Mouse (Mus musculus) T-helper 17 cell (primary cell): Measurements from ENCODE around the gene Smarcc1.

Experiments
- in situ Hi-C, 2 experiments: fragments of 300-600 bp; cut with MboI, MseI; formaldehyde crosslinking; loops; 1 replicate in 1 of 2; 2 replicates in 1 of 2; pipeline ENCODE4 v1.15.1; 2025; ENCODE audit warnings: high pct_unique_total_duplicates in 2 of 2

Gene Smarcc1

GRCm38 (mm10) chr9:110229566-110230248 is 112.2 kb downstream of the Smarcc1 start:
- in situ Hi-C loops, result loop anchor here in 1 of 2 experiments (5.0 kb wide), 1 partner anchor 52 kb away; no protein-coding TSS in a partner anchor

DNA sequence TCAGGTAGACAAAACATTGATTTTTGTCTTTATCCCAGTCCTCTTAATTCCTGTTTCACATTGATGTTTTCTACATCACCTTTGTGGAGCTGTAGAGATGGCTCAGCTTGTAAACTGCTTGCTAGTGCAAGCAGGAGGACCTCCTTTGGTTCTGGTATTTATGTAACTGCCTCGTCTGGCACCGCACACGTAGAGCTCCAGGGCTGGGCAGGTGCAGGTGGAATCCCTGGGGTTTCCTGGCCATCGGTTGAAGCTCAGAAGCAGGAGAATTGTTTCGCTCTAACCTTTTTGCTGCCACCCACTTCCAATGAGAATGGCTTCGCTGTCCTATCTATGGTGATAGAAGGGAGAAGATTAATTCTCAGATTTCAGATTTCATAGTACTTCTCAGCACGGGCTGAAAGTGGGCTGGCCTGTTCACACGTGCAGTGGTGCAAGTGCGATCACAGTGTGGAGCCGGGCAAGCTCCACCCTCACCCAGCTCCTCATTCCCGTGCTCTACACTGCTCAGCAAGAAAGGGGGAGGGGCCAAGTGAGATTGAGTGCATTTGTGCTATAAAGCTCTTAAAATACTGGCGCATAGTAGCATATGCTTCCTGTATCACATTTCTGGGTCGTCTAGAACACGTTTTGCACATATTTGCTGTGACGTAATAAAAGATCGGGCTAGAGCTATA is 113.0 kb downstream of the Smarcc1 start:
- in situ Hi-C loops, result loop anchor here in 1 of 2 experiments (5.0 kb wide), 1 partner anchor 53 kb away; no protein-coding TSS in a partner anchor

GRCm38 (mm10) chr9:110234962-110235361 is 117.5 kb downstream of the Smarcc1 start:
- in situ Hi-C loops, result loop anchor here in 1 of 2 experiments (5.0 kb wide), 1 partner anchor 58 kb away; no protein-coding TSS in a partner anchor

- in situ Hi-C loops, result no loop called here
Measured at GRCm38 (mm10) chr9:110243221-110243833, 125.8 kb downstream of the Smarcc1 start, which contains the start of gene Cspg5. Gene Cspg5 (plus strand): TSS chr9:110243783.

DNA sequence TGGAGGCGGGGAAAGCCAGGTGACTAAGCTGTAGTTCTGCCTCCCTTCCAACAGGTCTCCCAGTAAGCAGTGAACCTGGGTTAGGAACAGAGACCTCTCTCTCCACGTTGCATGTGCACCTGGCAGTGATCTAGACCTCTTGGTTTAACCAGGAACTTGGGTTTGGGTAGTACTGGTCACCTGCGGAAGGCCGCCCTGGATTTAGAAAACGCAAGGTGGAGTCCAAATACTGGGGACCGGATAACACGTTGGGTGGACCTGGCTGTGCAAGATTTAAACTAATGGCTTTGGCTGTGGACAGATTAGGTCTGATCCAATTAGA is 127.0 kb downstream of the Smarcc1 start:
- in situ Hi-C loops, result no loop called here

- in situ Hi-C loops, result no loop called here
Measured at GRCm38 (mm10) chr9:110244889-110245589, 127.5 kb downstream of the Smarcc1 start.

GRCm38 (mm10) chr9:110245590-110246320 is 128.2 kb downstream of the Smarcc1 start:
- in situ Hi-C loops, result no loop called here

GRCm38 (mm10) chr9:110246321-110246640 is 128.8 kb downstream of the Smarcc1 start:
- in situ Hi-C loops, result no loop called here

DNA sequence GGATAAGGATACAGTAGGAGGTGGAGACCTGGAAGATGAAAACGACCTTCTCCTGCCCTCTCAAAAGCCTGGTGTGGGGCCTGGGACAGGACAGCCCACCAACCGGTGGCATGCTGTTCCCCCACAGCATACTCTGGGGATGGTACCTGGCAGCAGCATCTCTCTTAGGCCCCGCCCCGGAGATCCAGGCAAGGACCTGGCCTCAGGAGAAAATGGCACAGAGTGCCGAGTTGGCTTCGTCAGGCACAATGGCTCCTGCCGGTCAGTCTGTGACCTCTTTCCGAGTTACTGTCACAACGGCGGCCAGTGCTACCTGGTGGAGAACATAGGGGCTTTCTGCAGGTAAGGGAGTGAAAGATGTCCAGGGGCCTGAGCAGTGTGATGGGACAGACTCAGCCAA is 129.5 kb downstream of the Smarcc1 start:
- in situ Hi-C loops, result no loop called here

DNA sequence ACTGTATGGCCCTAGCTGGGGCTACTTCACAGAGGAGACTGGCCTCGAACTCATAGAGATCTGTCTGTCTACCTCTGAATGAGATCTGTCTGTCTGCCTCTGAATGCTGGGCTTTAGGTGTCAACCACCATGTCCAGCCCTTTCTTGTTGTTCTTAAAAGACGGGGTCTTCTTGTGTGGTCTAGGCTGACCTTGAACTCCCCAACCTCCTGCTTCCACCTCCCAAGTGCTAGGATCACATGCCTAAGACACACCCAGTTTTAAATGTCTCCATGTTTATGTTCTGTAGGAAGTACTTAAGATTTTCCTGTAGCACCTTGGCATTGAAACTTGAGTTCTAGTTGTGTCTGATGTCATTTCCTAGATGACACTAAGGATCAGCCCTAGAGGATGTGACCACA is 131.4 kb downstream of the Smarcc1 start:
- in situ Hi-C loops, result no loop called here

DNA sequence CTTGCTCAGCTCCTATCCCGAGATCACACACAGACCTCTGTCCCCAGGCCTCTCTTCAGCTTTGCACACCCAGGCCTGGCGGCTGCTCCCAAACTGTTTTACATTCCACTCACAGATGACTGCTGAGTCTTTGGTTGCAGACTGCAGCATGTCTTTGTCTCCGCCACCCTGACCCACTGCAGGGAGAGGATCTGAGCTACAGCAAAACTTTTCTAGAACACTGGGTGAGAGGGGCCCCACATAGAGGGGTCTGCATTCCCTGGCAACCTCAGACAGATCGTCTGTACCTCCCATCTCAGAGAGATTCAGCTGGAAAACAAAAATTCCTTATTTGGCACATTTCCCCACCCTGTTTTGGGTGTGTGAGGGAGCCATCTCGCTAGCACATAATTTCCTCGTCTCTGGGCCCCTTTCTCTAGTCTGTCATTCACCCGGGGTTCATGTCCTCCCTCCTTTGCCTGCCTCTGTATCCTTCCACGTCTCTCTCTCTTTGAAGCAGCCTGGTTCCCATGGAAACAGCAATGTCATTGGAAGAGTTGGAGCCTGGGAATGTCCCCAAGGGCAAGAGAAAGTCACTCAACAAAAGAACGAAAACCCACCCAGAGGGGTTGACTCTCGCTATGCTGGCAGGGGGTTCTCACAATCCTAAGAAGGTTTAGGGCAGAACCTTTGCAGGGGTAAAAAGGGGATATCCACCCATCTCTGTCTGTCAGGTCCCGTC is 132.5 kb downstream of the Smarcc1 start:
- in situ Hi-C loops, result loop anchor here in 1 of 2 experiments (25.0 kb wide), 1 partner anchor 1237 kb away; no protein-coding TSS in a partner anchor

DNA sequence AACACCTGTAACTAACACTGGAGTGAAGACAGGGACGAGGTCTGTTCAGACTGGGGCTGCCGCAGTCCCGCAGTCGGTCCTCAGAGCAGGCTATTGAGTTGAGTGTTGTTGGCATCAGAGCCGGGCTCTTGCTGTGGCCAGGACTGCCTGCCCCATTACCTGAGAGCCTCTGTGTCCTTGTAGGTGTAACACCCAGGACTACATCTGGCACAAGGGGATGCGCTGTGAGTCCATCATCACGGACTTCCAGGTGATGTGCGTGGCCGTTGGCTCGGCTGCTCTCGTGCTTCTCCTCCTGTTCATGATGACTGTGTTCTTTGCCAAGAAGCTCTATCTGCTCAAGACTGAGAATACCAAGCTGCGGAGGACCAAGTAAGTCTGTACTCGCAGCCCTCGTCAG is 133.3 kb downstream of the Smarcc1 start:
- in situ Hi-C loops, result loop anchor here in 1 of 2 experiments (25.0 kb wide), 1 partner anchor 1237 kb away; no protein-coding TSS in a partner anchor

DNA sequence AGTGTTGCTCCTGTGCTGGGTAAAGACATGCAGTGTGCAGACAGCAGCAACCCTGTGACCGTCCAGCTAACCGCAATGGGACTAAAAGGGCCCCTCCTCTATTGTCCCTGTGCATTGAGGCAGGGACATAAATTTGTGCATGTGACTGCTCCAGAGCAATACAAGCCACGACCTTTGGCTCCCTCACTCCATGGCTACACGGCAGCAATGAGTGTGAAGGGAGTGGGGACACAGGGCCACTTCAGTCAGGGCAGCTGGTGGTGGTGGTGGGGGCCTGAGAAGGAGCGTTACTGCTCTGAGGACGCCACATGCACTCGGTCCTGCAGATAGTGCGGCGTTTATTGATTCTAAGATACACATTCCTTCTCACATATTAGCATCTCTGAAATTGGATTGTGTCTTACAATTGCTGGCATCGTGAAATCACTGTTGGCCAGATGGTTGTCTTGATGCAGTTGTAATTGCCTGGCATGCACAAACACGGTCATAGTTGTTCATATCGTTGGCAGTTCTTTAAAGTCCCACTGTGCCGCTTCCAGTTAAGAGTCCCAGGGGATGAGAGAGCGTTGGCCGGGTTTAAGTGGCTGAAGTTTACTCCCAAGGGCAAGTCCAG is 138.0 kb downstream of the Smarcc1 start:
- in situ Hi-C loops, result loop anchor here in 1 of 2 experiments (25.0 kb wide), 1 partner anchor 1232 kb away; no protein-coding TSS in a partner anchor

GRCm38 (mm10) chr9:110258646-110259045 is 141.1 kb downstream of the Smarcc1 start:
- in situ Hi-C loops, result loop anchor here in 1 of 2 experiments (25.0 kb wide), 1 partner anchor 1229 kb away; no protein-coding TSS in a partner anchor

DNA sequence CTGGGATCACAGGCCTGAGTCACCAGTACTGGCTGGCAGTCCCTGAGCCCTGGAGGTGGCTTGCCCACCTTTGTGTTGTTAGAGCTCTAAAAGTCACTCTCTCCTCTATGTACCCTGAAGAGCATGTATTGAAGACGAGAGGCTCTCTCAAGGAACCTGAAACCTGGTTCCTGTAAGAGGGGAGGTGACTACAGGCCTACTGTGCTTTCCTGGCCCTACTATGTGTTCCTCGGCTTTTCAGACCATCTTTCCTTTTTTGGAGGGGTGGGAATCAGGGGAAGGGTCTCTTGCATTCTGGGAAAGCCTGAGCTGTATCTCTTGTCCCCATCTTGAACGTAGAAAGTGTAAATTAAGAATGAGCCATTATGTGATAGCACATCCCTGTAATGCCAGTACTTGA is 141.6 kb downstream of the Smarcc1 start:
- in situ Hi-C loops, result loop anchor here in 1 of 2 experiments (25.0 kb wide), 1 partner anchor 1228 kb away; no protein-coding TSS in a partner anchor

- in situ Hi-C loops, result loop anchor here (10.0 to 25.0 kb wide), 2 partner anchors 1068 to 1224 kb away; partner anchors contain the start of gene Fbxw13 (in 1 of the 2)
Measured at GRCm38 (mm10) chr9:110263181-110263580, 145.7 kb downstream of the Smarcc1 start.

GRCm38 (mm10) chr9:110264991-110265390 is 147.5 kb downstream of the Smarcc1 start:
- in situ Hi-C loops, result loop anchor here (10.0 to 25.0 kb wide), 2 partner anchors 1070 to 1222 kb away; partner anchors contain the start of gene Fbxw13 (in 1 of the 2)

- in situ Hi-C loops, result loop anchor here (10.0 to 25.0 kb wide), 2 partner anchors 1074 to 1219 kb away; partner anchors contain the start of gene Fbxw13 (in 1 of the 2)
Measured at GRCm38 (mm10) chr9:110268416-110268815, 150.9 kb downstream of the Smarcc1 start.

DNA sequence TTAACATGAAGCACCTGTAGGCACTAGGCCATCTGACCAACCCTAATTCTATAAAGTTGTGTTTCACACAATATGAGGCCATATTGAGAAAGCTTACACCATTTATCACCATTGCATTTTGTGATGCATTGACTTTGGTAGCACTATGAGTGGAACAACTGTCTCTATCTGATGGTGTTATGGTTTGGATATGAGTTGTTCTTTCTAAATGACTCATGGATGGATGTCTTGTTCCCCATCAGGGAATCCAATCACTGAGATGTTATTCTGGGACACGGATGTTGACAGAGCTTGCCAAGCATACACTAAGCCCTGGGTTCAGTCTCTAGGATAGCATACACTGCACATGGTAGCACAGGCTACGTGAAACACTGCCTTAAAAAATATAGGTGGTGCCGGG is 154.8 kb downstream of the Smarcc1 start:
- in situ Hi-C loops, result loop anchor here in 1 of 2 experiments (25.0 kb wide), 1 partner anchor 1215 kb away; no protein-coding TSS in a partner anchor
